Mouse (Mus musculus) kidney, postnatal 10 days (tissue): ENCODE results near the gene Gm9821.

Experiments used
- DNase-seq: peaks from one replicate; pipeline ENCODE4 v3.0.0; 2021; ENCODE audit warnings: mixed read lengths

Gene Gm9821

GRCm38 (mm10) chr2:91949411-91950274 lies 4.1 kb downstream of the Gm9821 start:
- peak; percentile 87 for DNase-seq

GRCm38 (mm10) chr2:91950275-91951085 lies 5.0 kb downstream of the Gm9821 start:
- peak; percentile 78 for DNase-seq

- DNase-seq = peak; percentile 88
These were observed 8.3 kb downstream of the Gm9821 start for GRCm38 (mm10) chr2:91953825-91954224.

GRCm38 (mm10) chr2:91955121-91955591 lies 9.7 kb downstream of the Gm9821 start:
- no peak for DNase-seq

- DNase-seq = no peak
These were observed 10.4 kb downstream of the Gm9821 start for GRCm38 (mm10) chr2:91955875-91956274.

- DNase-seq = peak; percentile 60
These were observed 11.6 kb downstream of the Gm9821 start for GRCm38 (mm10) chr2:91957096-91957495.

GRCm38 (mm10) chr2:91958049-91958448 lies 12.5 kb downstream of the Gm9821 start:
- DNase-seq = no peak

- DNase-seq = peak; percentile 82
These were observed 13.4 kb downstream of the Gm9821 start for GRCm38 (mm10) chr2:91958701-91959457.

GRCm38 (mm10) chr2:91959544-91960410 lies 14.3 kb downstream of the Gm9821 start:
- no peak for DNase-seq

- no peak for DNase-seq
These were observed 15.0 kb downstream of the Gm9821 start for GRCm38 (mm10) chr2:91960459-91960858.

GRCm38 (mm10) chr2:91961901-91962761 lies 16.6 kb downstream of the Gm9821 start:
- DNase-seq = peak; percentile 43

GRCm38 (mm10) chr2:91962864-91963401 lies 17.4 kb downstream of the Gm9821 start:
- DNase-seq = peak; percentile 63

- DNase-seq = peak; percentile 99
These were observed 18.0 kb downstream of the Gm9821 start for GRCm38 (mm10) chr2:91963443-91963932.

GRCm38 (mm10) chr2:91964610-91965204 lies 19.2 kb downstream of the Gm9821 start:
- DNase-seq = no peak

- peak; percentile 93 for DNase-seq
These were observed 19.9 kb downstream of the Gm9821 start for GRCm38 (mm10) chr2:91965417-91965816.

- DNase-seq = no peak
These were observed 20.9 kb downstream of the Gm9821 start for GRCm38 (mm10) chr2:91966367-91966766.

GRCm38 (mm10) chr2:91967962-91968361 lies 22.5 kb downstream of the Gm9821 start:
- DNase-seq = peak; percentile 80

GRCm38 (mm10) chr2:91971231-91972097 lies 26.0 kb downstream of the Gm9821 start:
- DNase-seq = peak; percentile 67

GRCm38 (mm10) chr2:91972121-91972566 lies 26.6 kb downstream of the Gm9821 start:
- no peak for DNase-seq
